Mouse (Mus musculus) lung, postnatal 0 days (tissue): ENCODE data around the gene Gm17571.

ENCODE experiments used
- CTCF ChIP-seq: IDR thresholded peaks from 2 replicates; pipeline ENCODE4 v1.5.1; 2016; ENCODE audit warnings: antibody characterized with exemption, mild to moderate bottlenecking
- EP300 ChIP-seq: IDR thresholded peaks from 2 replicates; pipeline ENCODE4 v1.6.1; 2016; ENCODE audit warnings: antibody characterized with exemption, mild to moderate bottlenecking, control low read depth

GRCm38 (mm10) chr9:13425031-13425940, 21.3 kb downstream of the Gm17571 start:
- TF ChIP-seq CTCF (no peak), EP300 (peak; percentile 25; the same call in 1 of the 2 replicates)
